Mouse (Mus musculus): ENCODE measurements around the gene Ufc1. TPM values are rescaled to one million over a fixed set of nuclear protein-coding genes. Genes with fewer than 3 reads are reported as not detected.

Ufc1 gene
- 116 and 124 TPM in 2 replicates for polyA plus RNA-seq (2014; fragmentation: Nextera tagmentation; extraction: Ambion mirVana)

DNA sequence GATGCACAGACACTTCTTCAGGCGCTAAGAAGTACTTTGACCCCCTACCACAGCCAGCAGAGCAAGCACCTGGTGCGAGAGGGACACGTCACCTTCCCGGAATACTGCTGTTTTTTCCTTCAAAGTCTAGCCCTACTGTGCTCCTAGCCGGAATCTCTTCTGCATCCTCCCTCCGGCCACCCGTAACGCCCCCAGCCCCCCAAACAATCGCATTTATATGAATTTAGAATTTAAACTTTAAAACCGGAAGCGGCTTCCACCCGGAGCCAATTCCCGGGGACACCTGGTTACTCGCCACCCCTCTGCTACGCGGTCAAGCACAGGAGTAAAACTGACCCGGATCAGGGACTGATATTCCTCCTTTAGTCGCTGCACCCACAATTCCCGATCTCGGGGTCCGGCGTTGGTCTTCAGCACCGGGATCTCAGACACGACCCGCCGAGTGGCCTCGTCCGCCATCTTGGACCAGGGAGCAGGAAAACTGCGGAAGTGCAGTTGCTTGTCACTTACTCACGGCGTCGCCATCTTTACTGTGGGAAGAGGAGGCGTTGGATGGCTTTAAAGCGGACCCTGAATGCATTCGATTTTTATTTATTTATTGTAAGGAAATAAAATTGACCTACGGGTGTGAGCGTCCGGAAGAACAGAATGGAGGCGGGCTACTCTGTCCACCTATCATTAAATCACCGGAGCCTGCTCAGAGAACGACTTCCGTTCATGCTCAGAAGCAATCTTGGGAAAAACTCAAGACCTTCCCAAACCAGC, at the start of gene Ufc1:
TSS of gene Ufc1 (minus strand) at position 727 of the 765 bp plus-strand sequence.
- H3K4me3 ChIP-seq (ENCODE audit: low read depth, low read length), result peak within 1 kb of the TSS; percentile 72
- H3K4me2 ChIP-seq (ENCODE audit: low read depth, low read length), result peak within 1 kb of the TSS; percentile 65
- under 1% methylated on average over 42 of the region's 42 CpGs for WGBS
- peak; percentile 84 for ATAC-seq (ENCODE audit: low read depth)
- peaks cover 8% of the 10 kb centered on the region for H3K4me1 ChIP-seq (ENCODE audit: control insufficient read depth, insufficient read depth, low read length)
- no peaks in the 10 kb centered on the region; the same call in 1 of the 2 replicates for H3K36me3 ChIP-seq (ENCODE audit: control insufficient read depth, insufficient read depth, low read length)
- peak within 1 kb of the TSS; percentile 89 for H3K9ac ChIP-seq (replicated peaks; ENCODE audit: low read depth, low read length)
- peak within 1 kb of the TSS; percentile 95 for H3K27ac ChIP-seq (ENCODE audit: low read depth, low read length)
- H3K27me3 ChIP-seq (ENCODE audit: control insufficient read depth, insufficient read depth, low read length), result no peaks in the 10 kb centered on the region; the same call in 1 of the 2 replicates
- no peaks in the 10 kb centered on the region for H3K9me3 ChIP-seq (ENCODE audit: control insufficient read depth, low read length)

DNA sequence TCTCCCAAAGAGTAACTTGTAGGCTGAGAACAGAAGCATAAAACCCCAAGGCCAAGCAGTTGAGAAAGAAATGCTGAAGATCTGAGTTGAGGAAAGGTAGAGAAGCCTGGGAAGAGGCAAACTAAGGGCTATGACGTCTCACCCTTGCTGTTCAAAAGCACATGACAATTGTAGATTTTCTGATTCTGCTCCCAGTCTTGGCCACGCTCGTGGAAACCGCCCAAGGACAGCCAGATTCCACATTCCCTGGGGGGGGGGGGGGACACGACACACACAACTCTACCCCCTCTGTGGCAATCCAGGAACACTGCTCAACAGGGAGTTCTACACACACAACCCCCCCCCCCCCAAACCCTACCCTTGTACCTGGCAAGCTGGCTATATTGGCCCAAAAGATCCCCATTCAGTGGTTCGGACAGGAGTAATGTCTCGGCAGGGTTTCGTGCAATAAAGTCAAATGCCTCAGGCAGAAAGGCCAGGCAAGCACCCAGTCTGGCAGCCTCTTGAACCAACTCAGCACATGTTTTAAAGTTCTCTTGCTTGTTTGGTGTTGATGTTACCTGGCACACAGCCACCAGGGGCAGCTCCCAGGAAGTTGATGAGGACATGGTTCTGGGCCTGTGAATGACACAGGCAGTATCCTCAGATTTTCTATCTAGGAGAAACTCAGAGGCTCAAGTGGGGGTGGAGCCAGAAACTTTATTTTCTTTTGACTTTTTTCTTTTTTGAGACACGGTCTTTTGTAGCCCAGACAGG, 49.3 kb upstream of the Ufc1 start:
- Histone ChIP-seq H3K4me2 (ENCODE audit: low read depth, low read length) (peak overlapping the region; percentile 59; the same call in 1 of the 2 replicates), H3K27me3 (ENCODE audit: control insufficient read depth, insufficient read depth, low read length) (no peaks in the 10 kb centered on the region), H3K4me1 (ENCODE audit: control insufficient read depth, insufficient read depth, low read length) (peaks cover 16% of the 10 kb centered on the region), H3K27ac (ENCODE audit: low read depth, low read length) (no peak overlapping the region), H3K4me3 (ENCODE audit: low read depth, low read length) (peak overlapping the region; percentile 82; the same call in 1 of the 2 replicates), H3K9me3 (ENCODE audit: control insufficient read depth, low read length) (no peaks in the 10 kb centered on the region), H3K9ac (replicated peaks; ENCODE audit: low read depth, low read length) (no peak overlapping the region), H3K36me3 (ENCODE audit: control insufficient read depth, insufficient read depth, low read length) (peaks cover 24% of the 10 kb centered on the region)
- WGBS, result 79% methylated on average over 9 of the region's 9 CpGs
- ATAC-seq (ENCODE audit: low read depth), result no peak

DNA sequence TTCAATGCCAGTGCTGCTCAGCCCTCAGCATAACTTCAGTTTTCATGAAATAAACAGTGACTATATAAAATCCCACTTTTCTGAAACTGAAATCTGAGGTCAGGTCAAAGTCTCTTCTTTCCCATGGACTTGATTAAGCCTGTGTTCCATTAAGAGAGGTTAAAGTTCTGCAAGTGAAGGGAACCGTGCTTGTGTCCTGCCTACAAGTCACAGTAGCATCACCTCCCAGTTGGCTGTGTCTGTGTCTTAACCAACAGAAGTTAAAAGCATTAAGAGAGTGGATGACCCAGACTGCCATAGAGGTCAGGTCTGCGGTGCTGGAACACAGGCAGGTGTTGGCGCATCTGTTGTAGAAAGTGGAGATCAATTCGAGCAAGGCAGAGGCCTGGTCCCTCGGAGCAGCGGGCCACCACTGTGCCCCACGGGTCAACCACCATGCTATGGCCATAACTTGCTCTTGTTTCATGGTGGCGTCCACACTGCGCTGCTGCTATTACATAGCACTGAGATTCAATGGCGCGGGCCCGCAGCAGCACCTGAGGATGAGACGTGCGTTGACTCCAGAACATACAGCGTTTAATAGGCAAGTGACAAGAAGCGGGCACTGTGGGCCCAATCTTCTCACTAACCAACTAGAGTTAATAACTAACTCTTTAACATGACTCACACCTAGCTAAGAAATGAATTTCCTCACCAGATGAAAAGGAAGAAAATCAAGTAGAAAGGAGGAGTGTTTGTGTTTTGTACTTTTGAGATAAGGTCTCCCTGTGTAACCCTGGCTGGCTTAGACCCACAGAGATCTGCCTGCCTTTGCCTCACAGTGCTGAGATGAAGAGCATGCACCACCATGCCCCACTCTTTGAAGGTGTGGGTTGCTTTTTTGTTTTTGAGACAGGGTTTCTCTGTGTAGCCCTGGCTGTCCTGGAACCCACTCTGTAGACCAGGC, 47.7 kb upstream of the Ufc1 start:
- Histone ChIP-seq H3K4me1 (ENCODE audit: control insufficient read depth, insufficient read depth, low read length) (peaks cover 16% of the 10 kb centered on the region), H3K9me3 (ENCODE audit: control insufficient read depth, low read length) (no peaks in the 10 kb centered on the region), H3K27ac (ENCODE audit: low read depth, low read length) (no peak overlapping the region), H3K9ac (replicated peaks; ENCODE audit: low read depth, low read length) (no peak overlapping the region), H3K27me3 (ENCODE audit: control insufficient read depth, insufficient read depth, low read length) (no peaks in the 10 kb centered on the region), H3K4me2 (ENCODE audit: low read depth, low read length) (no peak overlapping the region), H3K4me3 (ENCODE audit: low read depth, low read length) (no peak overlapping the region), H3K36me3 (ENCODE audit: control insufficient read depth, insufficient read depth, low read length) (peaks cover 36% of the 10 kb centered on the region)
- ATAC-seq (ENCODE audit: low read depth), result no peak
- WGBS, result 97% methylated on average over 16 of the region's 16 CpGs

DNA sequence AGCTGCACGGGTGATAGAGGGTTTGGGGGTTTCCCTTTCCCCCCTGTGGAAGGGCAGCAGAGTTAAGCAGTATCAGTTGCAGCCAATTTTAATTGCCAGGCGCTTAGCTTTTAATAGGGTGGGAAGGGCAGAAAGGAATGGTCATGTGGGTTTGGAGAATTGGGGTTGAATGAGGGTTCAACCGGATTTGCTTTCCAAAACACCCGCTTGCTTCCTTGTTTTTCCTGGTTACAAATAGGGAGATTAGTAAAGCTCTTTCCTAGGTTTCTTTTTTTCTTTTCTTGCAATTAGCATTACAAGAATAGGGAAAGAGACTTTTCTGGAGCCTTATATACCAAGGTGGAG, 35.4 kb upstream of the Ufc1 start:
- Histone ChIP-seq H3K36me3 (ENCODE audit: control insufficient read depth, insufficient read depth, low read length) (no peaks in the 10 kb centered on the region; the same call in 1 of the 2 replicates), H3K9ac (replicated peaks; ENCODE audit: low read depth, low read length) (peak overlapping the region; percentile 95), H3K4me3 (ENCODE audit: low read depth, low read length) (peak overlapping the region; percentile 73), H3K27me3 (ENCODE audit: control insufficient read depth, insufficient read depth, low read length) (peaks cover 2% of the 10 kb centered on the region; the same call in 1 of the 2 replicates), H3K4me2 (ENCODE audit: low read depth, low read length) (peak overlapping the region; percentile 69), H3K27ac (ENCODE audit: low read depth, low read length) (peak overlapping the region; percentile 99), H3K9me3 (ENCODE audit: control insufficient read depth, low read length) (no peaks in the 10 kb centered on the region), H3K4me1 (ENCODE audit: control insufficient read depth, insufficient read depth, low read length) (peaks cover 27% of the 10 kb centered on the region)
- WGBS, result 0% methylated on average over 4 of the region's 4 CpGs
- no peak for ATAC-seq (ENCODE audit: low read depth)

DNA sequence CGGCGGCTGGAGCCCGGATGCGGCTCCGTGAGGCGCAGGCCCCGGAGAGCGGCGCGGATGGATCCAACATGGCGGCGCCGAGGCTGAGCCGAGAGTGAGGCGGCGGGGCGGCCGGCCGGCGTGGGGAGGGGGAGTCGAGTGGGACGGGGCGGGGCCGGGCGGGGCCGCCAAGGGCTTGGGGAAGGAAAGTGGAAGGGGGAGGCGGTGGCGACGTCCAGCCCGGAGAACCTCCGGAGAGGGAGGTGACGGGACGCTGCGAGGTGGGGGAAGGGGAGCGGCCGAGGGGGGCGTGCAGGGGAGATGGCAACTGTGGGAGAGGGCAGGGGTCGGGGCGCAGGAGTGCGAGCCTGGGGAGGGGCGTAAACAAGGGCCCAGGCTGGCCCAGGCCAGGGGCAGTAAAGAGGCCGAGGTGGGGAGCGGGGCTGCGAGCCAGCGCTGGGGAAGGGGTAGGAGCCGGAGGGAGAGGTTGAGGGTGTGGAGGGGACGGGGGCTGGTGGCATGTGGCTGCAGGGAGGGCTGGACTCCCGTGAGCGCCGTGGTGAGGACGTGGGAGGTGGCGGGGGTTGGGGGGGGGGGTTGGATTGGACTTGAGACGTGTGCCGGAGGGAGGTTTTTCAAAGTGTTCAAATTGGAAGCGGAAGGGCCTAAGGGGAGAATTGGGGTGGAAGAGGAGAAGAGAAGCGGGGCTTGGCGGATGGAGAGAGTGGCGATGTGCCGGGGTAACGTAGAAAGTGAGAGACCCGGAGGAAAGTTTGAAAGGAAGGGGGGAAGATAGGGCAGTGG, 34.8 kb upstream of the Ufc1 start:
- peak; percentile 83 for ATAC-seq (ENCODE audit: low read depth)
- Histone ChIP-seq H3K9ac (replicated peaks; ENCODE audit: low read depth, low read length) (peak overlapping the region; percentile 95), H3K9me3 (ENCODE audit: control insufficient read depth, low read length) (no peaks in the 10 kb centered on the region), H3K36me3 (ENCODE audit: control insufficient read depth, insufficient read depth, low read length) (no peaks in the 10 kb centered on the region; the same call in 1 of the 2 replicates), H3K4me3 (ENCODE audit: low read depth, low read length) (peak overlapping the region; percentile 73), H3K4me2 (ENCODE audit: low read depth, low read length) (peak overlapping the region; percentile 69), H3K4me1 (ENCODE audit: control insufficient read depth, insufficient read depth, low read length) (peaks cover 27% of the 10 kb centered on the region), H3K27ac (ENCODE audit: low read depth, low read length) (peak overlapping the region; percentile 99), H3K27me3 (ENCODE audit: control insufficient read depth, insufficient read depth, low read length) (peaks cover 2% of the 10 kb centered on the region; the same call in 1 of the 2 replicates)
- 1% methylated on average over 34 of the region's 61 CpGs for WGBS

DNA sequence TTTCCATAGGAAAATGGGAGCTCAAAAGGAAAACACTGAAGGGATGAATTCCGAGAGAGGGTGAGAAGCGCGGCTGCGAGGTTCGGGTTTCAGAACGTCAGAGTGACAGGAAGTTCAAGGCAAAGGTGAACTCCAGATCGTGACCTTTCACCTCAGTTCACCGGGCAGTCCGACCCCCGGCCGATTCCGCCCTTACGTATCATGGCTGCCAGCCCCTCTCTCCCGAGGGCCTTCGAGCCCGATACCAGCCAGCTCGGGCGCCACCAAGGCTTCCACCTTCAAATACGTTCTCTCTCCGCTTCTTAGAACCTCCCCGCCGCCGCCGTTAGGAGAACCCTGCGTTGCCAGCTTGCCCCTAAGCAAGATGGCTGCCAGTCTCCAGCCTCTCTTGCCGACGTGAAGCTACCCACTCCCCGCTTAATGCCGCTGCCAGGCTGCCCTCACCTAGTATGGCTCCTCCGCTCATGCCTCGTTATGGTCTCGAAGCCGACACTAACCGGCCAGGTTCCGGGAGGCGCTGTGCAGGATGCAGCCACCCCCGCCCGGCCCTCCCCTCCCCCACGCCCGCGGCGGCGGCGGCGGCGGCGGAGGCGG, 34.1 kb upstream of the Ufc1 start, which contains the start of gene Dedd:
TSS of gene Dedd (plus strand) at position 307 of the 594 bp plus-strand sequence.
- peak within 1 kb of the TSS; percentile 96 for H3K4me2 ChIP-seq (ENCODE audit: low read depth, low read length)
- no peaks in the 10 kb centered on the region for H3K9me3 ChIP-seq (ENCODE audit: control insufficient read depth, low read length)
- H3K4me1 ChIP-seq (ENCODE audit: control insufficient read depth, insufficient read depth, low read length), result peaks cover 27% of the 10 kb centered on the region
- ATAC-seq (ENCODE audit: low read depth), result peak; percentile 96
- H3K27me3 ChIP-seq (ENCODE audit: control insufficient read depth, insufficient read depth, low read length), result peaks cover 2% of the 10 kb centered on the region; the same call in 1 of the 2 replicates
- peak within 1 kb of the TSS; percentile 99 for H3K27ac ChIP-seq (ENCODE audit: low read depth, low read length)
- under 1% methylated on average over 40 of the region's 48 CpGs for WGBS
- H3K4me3 ChIP-seq (ENCODE audit: low read depth, low read length), result peak within 1 kb of the TSS; percentile 73
- H3K9ac ChIP-seq (replicated peaks; ENCODE audit: low read depth, low read length), result peak within 1 kb of the TSS; percentile 95
- no peaks in the 10 kb centered on the region; the same call in 1 of the 2 replicates for H3K36me3 ChIP-seq (ENCODE audit: control insufficient read depth, insufficient read depth, low read length)

DNA sequence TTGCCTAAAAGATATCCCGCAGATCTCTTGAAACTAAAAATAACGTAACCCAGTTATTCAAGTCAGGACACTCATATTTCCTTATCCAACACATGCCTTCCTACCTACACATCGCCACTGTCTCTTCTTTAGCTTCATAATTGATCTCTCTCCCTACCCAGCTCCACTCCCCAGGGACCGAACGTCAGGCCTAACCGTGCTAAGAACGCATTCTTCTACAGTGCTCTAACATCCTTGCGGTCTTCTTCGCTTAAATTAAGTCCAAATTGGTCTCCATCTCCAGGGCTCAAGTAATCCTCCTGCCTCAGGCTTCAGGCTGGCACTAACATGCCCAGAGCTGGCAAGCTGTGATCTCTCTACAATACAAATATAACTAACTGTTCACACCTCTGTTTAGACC, 33.4 kb upstream of the Ufc1 start:
- peaks cover 27% of the 10 kb centered on the region for H3K4me1 ChIP-seq (ENCODE audit: control insufficient read depth, insufficient read depth, low read length)
- 0 out of 2 replicates have a peak, but pooled peaks have one; percentile 0 for ATAC-seq (ENCODE audit: low read depth)
- 37% methylated on average over 9 of the region's 9 CpGs for WGBS

More for the DNA sequence above, 33.4 kb upstream of the Ufc1 start:
- Histone ChIP-seq H3K36me3 (ENCODE audit: control insufficient read depth, insufficient read depth, low read length) (no peaks in the 10 kb centered on the region), H3K27ac (ENCODE audit: low read depth, low read length) (peak overlapping the region; percentile 99), H3K4me2 (ENCODE audit: low read depth, low read length) (peak overlapping the region; percentile 96), H3K9ac (replicated peaks; ENCODE audit: low read depth, low read length) (peak overlapping the region; percentile 95), H3K4me3 (ENCODE audit: low read depth, low read length) (peak overlapping the region; percentile 73), H3K27me3 (ENCODE audit: control insufficient read depth, insufficient read depth, low read length) (peaks cover 2% of the 10 kb centered on the region; the same call in 1 of the 2 replicates), H3K9me3 (ENCODE audit: control insufficient read depth, low read length) (no peaks in the 10 kb centered on the region)
